Mouse (Mus musculus): ENCODE data around the gene Vwf.

GRCm38 (mm10) chr6:125690057-125690703 lies 143.6 kb downstream of the Vwf start, which contains the start of gene Ano2:
- no peak for TF ChIP-seq CTCF (IDR thresholded peaks at IDR 0.05)
- no peak for TF ChIP-seq EP300 (IDR thresholded peaks at IDR 0.05)

All from lung, postnatal 0 days (tissue).